Mouse (Mus musculus): ENCODE measurements around the gene Hbp1.

- no peak for TF ChIP-seq POLR2A (IDR thresholded peaks at IDR 0.05; ENCODE audit: insufficient read depth, low read depth, low read length)
- no peak for TF ChIP-seq CTCF (IDR thresholded peaks at IDR 0.05)
- TF ChIP-seq EP300 (IDR thresholded peaks at IDR 0.05; ENCODE audit: insufficient read depth, low read depth, low read length) = no peak
Observed at GRCm38 (mm10) chr12:31937613-31938012, 12.7 kb downstream of the Hbp1 start.

Data from heart, adult 2 months (tissue).